Mouse (Mus musculus) midbrain, embryonic 12.5 days (tissue): Measurements from ENCODE around the gene C1qtnf5. TPM values are rescaled to one million over a fixed set of nuclear protein-coding genes. Genes with fewer than 3 reads are reported as not detected.

Experiments
- ATAC-seq: fragments of 200-750 bp; cut with Nextera tagmentation; 2 replicates; pipeline ENCODE4 v1.8.0; 2017; ENCODE audit warnings: low read depth, moderate TSS enrichment, moderate library complexity; ENCODE audit not compliant: low FRiP score
- H3K27ac ChIP-seq: fragments of 300-500 bp; sonication (generic); replicated peaks from 2 replicates; pipeline ENCODE4 v1.5.1; 2016; ENCODE audit warnings: mild to moderate bottlenecking
- H3K27me3 ChIP-seq: fragments of 300-500 bp; sonication (generic); 2 replicates; pipeline ENCODE4 v1.6.1; 2016; ENCODE audit warnings: mild to moderate bottlenecking
- H3K36me3 ChIP-seq: fragments of 300-500 bp; sonication (generic); 2 replicates; pipeline ENCODE4 v1.6.1; 2016
- H3K4me1 ChIP-seq: fragments of 300-500 bp; sonication (generic); 2 replicates; pipeline ENCODE4 v1.6.1; 2016
- H3K4me2 ChIP-seq: fragments of 300-500 bp; sonication (generic); replicated peaks from 2 replicates; pipeline ENCODE4 v1.6.1; 2016; ENCODE audit warnings: mild to moderate bottlenecking, moderate library complexity
- H3K4me3 ChIP-seq: fragments of 300-500 bp; sonication (generic); 2 replicates; pipeline ENCODE4 v1.5.1; 2016; ENCODE audit warnings: mild to moderate bottlenecking
- H3K9ac ChIP-seq: fragments of 300-500 bp; sonication (generic); replicated peaks from 2 replicates; pipeline ENCODE4 v1.6.1; 2016; ENCODE audit warnings: mild to moderate bottlenecking, moderate library complexity
- H3K9me3 ChIP-seq: fragments of 300-500 bp; sonication (generic); 2 replicates; pipeline ENCODE4 v1.6.1; 2016; ENCODE audit warnings: mild to moderate bottlenecking
- WGBS: fragments of 180-500 bp; shearing (Covaris S2); methylation state at CpG from one replicate; pipeline ENCODE4 v1.1.7; 2016; 5-methylcytosine and 5-hydroxymethylcytosine counted together
- polyA plus RNA-seq: library from polyadenylated mRNA; unstranded; fragments of >200 nt; fragmentation: Nextera tagmentation; extraction: Ambion mirVana; gene quantifications from 2 replicates; pipeline ENCODE4 v1.2.1, GENCODE M21; 2016

Gene C1qtnf5
- polyA plus RNA-seq, 1 experiment from 2014 or later = 1.3 TPM

GRCm38 (mm10) chr9:44126746-44127145 lies 19.7 kb downstream of the C1qtnf5 start:
- no peaks in the 10 kb centered on the region for H3K36me3 ChIP-seq
- peaks cover 25% of the 10 kb centered on the region for H3K4me1 ChIP-seq
- no peak overlapping the region for H3K9ac ChIP-seq
- no peak for ATAC-seq
- H3K4me2 ChIP-seq = no peak overlapping the region
- WGBS = 89% methylated on average over 3 of the region's 3 CpGs
- no peaks in the 10 kb centered on the region for H3K9me3 ChIP-seq
- H3K27me3 ChIP-seq = peaks cover 28% of the 10 kb centered on the region
- H3K4me3 ChIP-seq = no peak overlapping the region
- H3K27ac ChIP-seq = no peak overlapping the region

- Histone ChIP-seq H3K4me3 (no peak overlapping the region), H3K36me3 (no peaks in the 10 kb centered on the region), H3K4me2 (no peak overlapping the region), H3K9ac (no peak overlapping the region), H3K27ac (no peak overlapping the region), H3K27me3 (peaks cover 35% of the 10 kb centered on the region), H3K4me1 (peaks cover 25% of the 10 kb centered on the region), H3K9me3 (no peaks in the 10 kb centered on the region)
- ATAC-seq = no peak
- 39% methylated on average over 3 of the region's 3 CpGs for WGBS
Observed at GRCm38 (mm10) chr9:44127351-44127801, 20.3 kb downstream of the C1qtnf5 start.

- ATAC-seq = no peak
- Histone ChIP-seq H3K4me2 (peak overlapping the region; percentile 66), H3K27ac (0 out of 2 replicates have a peak overlapping the region, but pooled peaks have one; percentile 11), H3K9ac (peak overlapping the region; percentile 62), H3K36me3 (no peaks in the 10 kb centered on the region), H3K4me1 (peaks cover 41% of the 10 kb centered on the region), H3K27me3 (peaks cover 57% of the 10 kb centered on the region), H3K4me3 (peak overlapping the region; percentile 42), H3K9me3 (no peaks in the 10 kb centered on the region)
- WGBS = 6% methylated on average over 9 of the region's 9 CpGs
Observed at GRCm38 (mm10) chr9:44129633-44130032, 22.6 kb downstream of the C1qtnf5 start.

GRCm38 (mm10) chr9:44130034-44130433 lies 23.0 kb downstream of the C1qtnf5 start:
- peaks cover 46% of the 10 kb centered on the region for H3K4me1 ChIP-seq
- under 1% methylated on average over 27 of the region's 27 CpGs for WGBS

GRCm38 (mm10) chr9:44130581-44131275 lies 23.7 kb downstream of the C1qtnf5 start:
- Histone ChIP-seq H3K27ac (peak overlapping the region; percentile 11; the same call in 1 of the 2 replicates), H3K4me3 (peak overlapping the region; percentile 42; the same call in 1 of the 2 replicates), H3K9me3 (no peaks in the 10 kb centered on the region), H3K4me2 (peak overlapping the region; percentile 66), H3K4me1 (peaks cover 52% of the 10 kb centered on the region), H3K36me3 (no peaks in the 10 kb centered on the region), H3K9ac (peak overlapping the region; percentile 62), H3K27me3 (peaks cover 68% of the 10 kb centered on the region)
- peak; percentile 47; the same call in 1 of the 2 replicates for ATAC-seq
- 9% methylated on average over 19 of the region's 19 CpGs for WGBS

More at GRCm38 (mm10) chr9:44130034-44130433, 23.0 kb downstream of the C1qtnf5 start:
- H3K9ac ChIP-seq = peak overlapping the region; percentile 62
- peak overlapping the region; percentile 42 for H3K4me3 ChIP-seq
- peak overlapping the region; percentile 66 for H3K4me2 ChIP-seq
- peaks cover 61% of the 10 kb centered on the region for H3K27me3 ChIP-seq
- peak; percentile 51 for ATAC-seq
- H3K9me3 ChIP-seq = no peaks in the 10 kb centered on the region
- H3K27ac ChIP-seq = 0 out of 2 replicates have a peak overlapping the region, but pooled peaks have one; percentile 11
- no peaks in the 10 kb centered on the region for H3K36me3 ChIP-seq

- no peaks in the 10 kb centered on the region for H3K9me3 ChIP-seq
- 30% methylated on average over 7 of the region's 7 CpGs for WGBS
- H3K4me2 ChIP-seq = peak overlapping the region; percentile 66; the same call in 1 of the 2 replicates
- no peak overlapping the region for H3K9ac ChIP-seq
- H3K4me3 ChIP-seq = no peak overlapping the region
- ATAC-seq = no peak
- H3K4me1 ChIP-seq = peaks cover 57% of the 10 kb centered on the region
- H3K27ac ChIP-seq = no peak overlapping the region
- H3K36me3 ChIP-seq = no peaks in the 10 kb centered on the region
- H3K27me3 ChIP-seq = peaks cover 73% of the 10 kb centered on the region
Observed at GRCm38 (mm10) chr9:44131276-44131590, 24.2 kb downstream of the C1qtnf5 start.

GRCm38 (mm10) chr9:44132200-44132599 lies 25.2 kb downstream of the C1qtnf5 start:
- 58% methylated on average over 5 of the region's 5 CpGs for WGBS
- Histone ChIP-seq H3K4me1 (peaks cover 58% of the 10 kb centered on the region), H3K9ac (no peak overlapping the region), H3K4me3 (no peak overlapping the region), H3K27ac (no peak overlapping the region), H3K9me3 (no peaks in the 10 kb centered on the region), H3K4me2 (no peak overlapping the region), H3K27me3 (peaks cover 81% of the 10 kb centered on the region), H3K36me3 (no peaks in the 10 kb centered on the region)
- ATAC-seq = no peak

GRCm38 (mm10) chr9:44133287-44133686 lies 26.2 kb downstream of the C1qtnf5 start:
- H3K27me3 ChIP-seq = peaks cover 81% of the 10 kb centered on the region
- H3K36me3 ChIP-seq = no peaks in the 10 kb centered on the region
- H3K9ac ChIP-seq = 0 out of 2 replicates have a peak overlapping the region, but pooled peaks have one; percentile 6
- peaks cover 58% of the 10 kb centered on the region for H3K4me1 ChIP-seq
- no peak overlapping the region for H3K27ac ChIP-seq
- peak overlapping the region; percentile 48; the same call in 1 of the 2 replicates for H3K4me3 ChIP-seq
- H3K4me2 ChIP-seq = peak overlapping the region; percentile 67
- no peaks in the 10 kb centered on the region for H3K9me3 ChIP-seq
- no peak for ATAC-seq
- WGBS = 30% methylated on average over 2 of the region's 2 CpGs

GRCm38 (mm10) chr9:44134101-44134850 lies 27.2 kb downstream of the C1qtnf5 start, which contains the start of gene Mcam:
Gene Mcam (plus strand): TSS chr9:44134469.
- no peaks in the 10 kb centered on the region for H3K36me3 ChIP-seq
- WGBS = 1% methylated on average over 40 of the region's 55 CpGs
- peaks cover 58% of the 10 kb centered on the region for H3K4me1 ChIP-seq
- 0 out of 2 replicates have a peak, but pooled peaks have one; percentile 12 for ATAC-seq
- H3K9ac ChIP-seq = peak within 1 kb of the TSS; percentile 57
- H3K9me3 ChIP-seq = no peaks in the 10 kb centered on the region
- H3K4me3 ChIP-seq = peak within 1 kb of the TSS; percentile 48
- H3K4me2 ChIP-seq = peak within 1 kb of the TSS; percentile 67
- H3K27ac ChIP-seq = no peak within 1 kb of the TSS
- H3K27me3 ChIP-seq = peaks cover 73% of the 10 kb centered on the region

GRCm38 (mm10) chr9:44134851-44135730 lies 28.0 kb downstream of the C1qtnf5 start:
- no peak for ATAC-seq
- 3% methylated on average over 45 of the region's 49 CpGs for WGBS
- peaks cover 66% of the 10 kb centered on the region for H3K27me3 ChIP-seq

GRCm38 (mm10) chr9:44135731-44136411 lies 28.8 kb downstream of the C1qtnf5 start:
- peak overlapping the region; percentile 48 for H3K4me3 ChIP-seq
- H3K4me2 ChIP-seq = peak overlapping the region; percentile 67
- WGBS = 64% methylated on average over 7 of the region's 7 CpGs
- no peak overlapping the region for H3K27ac ChIP-seq
- peaks cover 43% of the 10 kb centered on the region for H3K4me1 ChIP-seq
- no peak for ATAC-seq
- peak overlapping the region; percentile 57; the same call in 1 of the 2 replicates for H3K9ac ChIP-seq
- peaks cover 61% of the 10 kb centered on the region for H3K27me3 ChIP-seq
- H3K36me3 ChIP-seq = 0 out of 2 replicates have a peak, but pooled peaks cover 5% of the 10 kb centered on the region
- no peaks in the 10 kb centered on the region for H3K9me3 ChIP-seq

More at GRCm38 (mm10) chr9:44134851-44135730, 28.0 kb downstream of the C1qtnf5 start:
- H3K9ac ChIP-seq = peak overlapping the region; percentile 57
- peak overlapping the region; percentile 67 for H3K4me2 ChIP-seq
- H3K4me3 ChIP-seq = peak overlapping the region; percentile 48
- H3K27ac ChIP-seq = no peak overlapping the region
- 0 out of 2 replicates have a peak, but pooled peaks cover 5% of the 10 kb centered on the region for H3K36me3 ChIP-seq
- H3K9me3 ChIP-seq = no peaks in the 10 kb centered on the region
- peaks cover 51% of the 10 kb centered on the region for H3K4me1 ChIP-seq
